Mouse (Mus musculus) adrenal gland, postnatal 25 days (tissue): ENCODE measurements at regions not wholly inside any gene's neighbourhood (a gene's known extent, or its start where the extent isn't known, plus 50 kb on each side); places are given as distances from the start of the nearest gene placed in this dataset.

Source experiments
- DNase-seq: peaks from one replicate; pipeline ENCODE4 v3.0.0; 2021; ENCODE audit warnings: mixed read lengths

DNA sequence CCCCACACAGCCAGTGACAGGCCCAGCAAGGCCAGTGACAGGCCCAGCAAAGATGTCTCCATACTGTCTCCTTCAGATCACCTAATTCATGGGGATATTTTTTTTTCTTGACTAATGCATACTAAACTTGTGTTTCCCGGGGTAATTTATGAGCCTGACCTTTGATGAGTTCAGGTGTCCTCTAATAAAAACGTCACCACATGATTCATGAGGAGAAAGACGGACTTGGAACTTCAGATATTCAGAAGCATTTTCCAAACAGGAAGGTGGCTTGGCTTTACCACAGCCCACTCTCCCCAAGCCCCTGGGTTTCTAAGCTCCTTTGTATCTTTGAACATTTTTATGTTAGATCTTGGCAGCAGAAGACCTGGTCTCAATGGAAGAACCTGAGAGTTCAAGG is 110.9 kb upstream of the Jarid2 start:
- DNase-seq = no peak

DNA sequence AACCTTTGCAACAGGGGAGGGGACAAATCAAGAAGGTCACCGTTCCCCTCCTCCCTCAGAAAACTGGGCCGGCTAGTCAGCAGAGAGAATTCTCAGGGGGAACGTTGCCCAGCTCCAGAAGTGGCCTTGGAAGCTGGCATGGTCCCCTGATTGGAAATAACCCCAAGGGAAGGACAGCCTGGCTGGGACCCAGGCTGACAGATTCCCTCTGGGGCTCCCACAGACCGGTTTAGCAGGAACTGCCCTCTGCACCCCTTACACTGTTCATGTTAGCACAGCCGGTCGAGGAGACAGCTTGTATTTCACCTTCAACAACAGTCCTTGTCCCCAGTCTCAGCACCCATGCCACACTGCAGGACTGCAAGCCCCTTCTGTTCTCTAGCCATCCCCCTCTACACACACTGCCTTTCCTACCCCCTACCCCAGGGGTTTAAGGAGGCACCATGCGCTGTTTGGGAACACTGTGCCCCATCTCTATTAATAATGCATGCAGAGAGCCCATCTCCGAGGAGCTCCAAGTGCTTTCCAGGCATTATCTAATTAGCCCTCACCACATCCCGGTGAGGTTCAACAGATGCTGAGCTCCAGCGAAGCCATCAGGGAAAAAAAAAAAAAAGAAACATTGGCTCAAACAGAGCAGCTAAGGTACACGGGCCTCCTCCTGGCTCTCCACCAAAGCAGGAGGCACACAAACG is 106.5 kb upstream of the Jarid2 start:
- peak; percentile 62 for DNase-seq

DNA sequence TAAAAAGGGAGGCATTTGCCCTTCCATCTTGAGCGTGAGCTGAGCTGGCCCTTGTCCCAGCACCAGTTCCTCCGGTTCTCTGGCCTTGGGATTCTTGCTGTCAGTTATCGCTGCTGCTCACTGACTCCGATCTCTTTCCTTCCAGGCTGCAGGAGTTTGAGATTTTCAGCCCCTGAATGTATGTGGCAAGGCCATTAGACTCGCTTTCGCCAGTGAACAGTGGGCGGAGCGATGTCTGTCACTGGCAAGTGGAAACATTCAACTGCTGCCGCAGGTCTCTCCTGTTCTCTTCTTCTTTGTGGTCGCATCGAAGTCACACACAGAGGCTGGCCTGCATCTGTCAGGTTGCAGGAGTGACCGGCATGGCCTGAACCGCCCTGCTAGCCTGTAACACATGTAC is 104.6 kb upstream of the Jarid2 start:
- peak; percentile 32 for DNase-seq

DNA sequence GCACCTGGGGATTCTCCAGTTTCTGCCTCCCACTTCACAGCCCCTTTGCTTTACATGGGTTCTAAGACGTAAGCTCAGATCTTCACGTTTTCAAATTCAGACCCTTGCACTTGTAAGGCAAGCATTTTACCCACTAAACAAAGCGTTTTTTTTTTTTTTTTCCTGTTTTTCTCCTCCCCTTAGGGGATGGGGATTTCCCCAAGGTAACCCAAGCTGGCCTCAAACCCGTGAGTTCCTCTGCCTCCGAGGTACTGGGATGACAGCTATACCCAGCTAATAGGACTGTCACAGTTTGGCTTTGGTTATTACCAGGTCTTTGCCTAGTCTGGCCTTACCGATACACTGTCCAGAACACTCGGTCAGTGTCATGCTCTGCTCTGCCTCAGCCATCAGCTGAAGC is 103.5 kb upstream of the Jarid2 start:
- DNase-seq = no peak

DNA sequence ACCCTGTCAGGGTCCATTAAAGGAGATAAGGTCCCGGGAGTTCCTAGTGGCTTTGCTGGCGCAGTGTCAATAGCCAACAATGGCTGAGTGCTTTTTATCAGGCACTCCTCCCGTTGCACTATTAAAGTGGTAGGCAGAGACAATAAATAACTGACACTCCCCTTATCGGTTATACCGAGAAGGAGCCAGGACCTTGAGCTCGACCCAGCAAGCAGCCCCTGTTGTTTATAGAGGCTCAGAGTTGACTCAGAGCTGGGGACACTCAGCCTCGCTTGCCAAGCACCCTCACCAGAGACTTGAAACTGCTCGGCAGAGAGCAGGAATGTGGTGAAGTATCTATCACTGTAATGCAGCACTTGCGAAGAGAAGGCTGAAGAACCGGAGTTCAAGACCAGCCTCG is 102.5 kb upstream of the Jarid2 start:
- DNase-seq = peak; percentile 44

DNA sequence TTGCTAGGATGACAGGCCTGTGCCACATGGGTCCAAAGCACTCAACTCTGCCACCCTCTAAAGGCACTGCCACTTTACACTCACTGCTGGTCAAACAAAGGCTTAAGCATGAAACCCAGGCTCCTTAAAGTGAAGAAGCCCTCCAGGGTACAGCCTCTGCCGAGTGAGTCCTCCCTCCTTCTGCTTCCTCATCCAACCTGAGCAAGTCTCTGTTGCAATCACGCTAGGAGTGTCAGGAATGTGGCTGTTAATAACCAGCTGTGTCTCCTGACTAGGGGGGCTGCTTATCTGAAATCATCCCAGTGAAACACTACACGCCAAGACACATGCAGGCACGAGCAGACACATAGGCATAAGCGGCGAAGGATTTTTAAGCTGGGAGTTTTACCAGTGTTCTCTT is 99.2 kb upstream of the Jarid2 start:
- DNase-seq = no peak

DNA sequence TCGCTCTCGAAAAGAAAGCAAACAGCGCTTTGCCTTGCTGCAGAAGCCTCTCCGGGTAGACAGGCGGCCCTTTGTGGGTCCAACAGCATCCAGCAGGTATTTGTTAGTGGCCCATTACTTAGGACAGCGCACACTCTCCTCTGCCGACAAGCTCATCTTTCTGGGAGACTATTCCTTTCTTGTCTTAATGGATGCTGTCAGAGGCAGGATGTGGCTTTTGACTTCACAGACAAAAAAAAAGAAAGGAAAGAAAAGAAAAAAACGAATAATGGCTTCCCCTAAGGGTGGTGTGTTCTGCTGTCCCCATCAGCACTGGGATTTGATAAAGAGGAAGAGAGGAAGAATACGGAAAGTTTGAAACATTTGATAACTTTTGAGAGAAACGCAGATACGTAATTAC is 94.7 kb upstream of the Jarid2 start:
- no peak for DNase-seq

DNA sequence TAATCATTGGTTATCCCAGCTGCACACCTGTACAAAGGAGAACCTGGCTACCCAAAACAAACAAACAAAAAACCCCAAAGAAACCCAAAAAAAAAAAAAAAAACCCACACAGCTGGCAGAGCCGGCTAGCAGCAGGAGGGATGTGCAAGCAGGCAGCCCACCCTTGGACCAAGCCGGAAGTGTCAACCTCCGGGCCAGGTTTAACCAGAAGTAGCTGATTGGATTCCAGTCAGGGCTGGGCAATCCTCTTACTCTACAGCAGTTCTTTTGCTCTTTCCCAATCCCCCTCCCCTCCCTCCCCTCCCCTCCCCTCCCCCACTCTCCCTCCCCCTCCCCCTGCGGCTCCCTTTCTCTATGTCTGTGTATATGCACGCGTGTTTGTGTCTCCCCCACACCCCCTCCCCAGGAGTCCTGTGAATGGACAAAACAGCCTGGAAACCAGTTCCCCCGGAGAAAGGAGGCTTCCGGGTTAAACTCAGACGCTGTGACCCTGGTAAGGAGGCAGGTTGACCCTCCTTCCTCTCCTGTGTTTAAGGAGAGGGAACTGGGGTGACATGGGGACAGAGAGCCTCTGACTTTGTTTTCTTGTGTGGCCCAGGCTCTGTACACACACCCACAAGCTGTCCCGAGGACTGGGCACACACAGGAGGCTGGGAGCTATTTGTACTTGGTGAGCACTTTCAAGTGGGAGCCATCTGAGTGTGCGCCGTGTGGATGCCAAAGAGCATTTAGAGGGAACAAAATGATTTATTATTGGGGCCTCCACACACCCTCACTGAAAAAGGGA is 93.9 kb upstream of the Jarid2 start:
- no peak for DNase-seq

DNA sequence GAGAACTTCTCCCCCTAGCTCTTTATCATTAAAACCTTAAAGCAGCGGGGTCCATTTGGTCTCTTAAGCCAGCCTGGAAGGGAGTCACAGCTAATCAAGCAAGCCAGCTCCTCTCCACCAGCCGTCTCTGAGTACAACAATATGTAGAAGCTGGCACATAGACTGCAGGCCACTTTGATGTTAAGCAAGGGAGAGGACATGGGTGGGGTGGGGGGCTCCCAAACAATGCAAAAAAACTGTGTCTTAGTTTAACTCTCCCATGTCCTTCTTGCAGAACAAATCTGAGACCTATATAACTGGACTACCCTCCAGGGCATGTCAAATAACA is 93.3 kb upstream of the Jarid2 start:
- DNase-seq = no peak

DNA sequence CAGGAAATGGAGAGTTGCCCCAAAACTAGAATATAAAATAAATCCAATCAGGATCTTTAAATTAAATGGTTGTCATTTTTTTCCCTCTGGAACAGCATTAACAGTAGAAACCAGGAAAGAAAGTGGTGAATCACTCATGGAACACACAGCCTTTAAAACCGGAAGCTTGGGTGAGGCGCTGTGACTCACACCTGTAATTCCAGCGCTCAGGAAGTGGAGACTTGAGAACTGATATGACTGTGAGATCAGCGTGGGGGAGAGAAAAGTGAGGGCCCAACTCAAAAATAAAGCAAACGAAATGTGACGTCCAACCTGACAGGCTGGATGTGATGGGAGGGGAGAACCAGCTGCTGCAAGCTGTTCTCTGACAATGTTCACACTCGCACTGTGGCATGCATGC is 86.9 kb upstream of the Jarid2 start:
- no peak for DNase-seq

DNA sequence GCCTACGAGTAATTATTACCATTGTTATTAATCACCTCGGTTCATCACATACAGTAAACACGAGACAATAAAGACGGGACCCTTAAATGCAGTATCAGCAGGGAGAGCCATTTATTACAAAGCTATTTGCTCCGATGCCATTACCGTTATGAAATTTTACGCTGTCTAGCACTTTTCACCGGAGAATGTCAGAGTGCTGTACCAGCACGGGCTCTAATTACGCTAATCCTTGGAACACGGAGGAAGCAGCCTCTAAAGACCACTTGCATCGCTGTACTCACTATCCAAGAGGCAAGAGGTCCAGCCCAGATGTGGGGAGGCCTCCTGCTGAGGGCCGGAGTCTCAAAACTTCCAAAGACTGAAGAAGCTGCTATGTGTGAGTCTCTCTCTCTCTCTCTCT is 79.2 kb upstream of the Jarid2 start:
- DNase-seq = no peak

DNA sequence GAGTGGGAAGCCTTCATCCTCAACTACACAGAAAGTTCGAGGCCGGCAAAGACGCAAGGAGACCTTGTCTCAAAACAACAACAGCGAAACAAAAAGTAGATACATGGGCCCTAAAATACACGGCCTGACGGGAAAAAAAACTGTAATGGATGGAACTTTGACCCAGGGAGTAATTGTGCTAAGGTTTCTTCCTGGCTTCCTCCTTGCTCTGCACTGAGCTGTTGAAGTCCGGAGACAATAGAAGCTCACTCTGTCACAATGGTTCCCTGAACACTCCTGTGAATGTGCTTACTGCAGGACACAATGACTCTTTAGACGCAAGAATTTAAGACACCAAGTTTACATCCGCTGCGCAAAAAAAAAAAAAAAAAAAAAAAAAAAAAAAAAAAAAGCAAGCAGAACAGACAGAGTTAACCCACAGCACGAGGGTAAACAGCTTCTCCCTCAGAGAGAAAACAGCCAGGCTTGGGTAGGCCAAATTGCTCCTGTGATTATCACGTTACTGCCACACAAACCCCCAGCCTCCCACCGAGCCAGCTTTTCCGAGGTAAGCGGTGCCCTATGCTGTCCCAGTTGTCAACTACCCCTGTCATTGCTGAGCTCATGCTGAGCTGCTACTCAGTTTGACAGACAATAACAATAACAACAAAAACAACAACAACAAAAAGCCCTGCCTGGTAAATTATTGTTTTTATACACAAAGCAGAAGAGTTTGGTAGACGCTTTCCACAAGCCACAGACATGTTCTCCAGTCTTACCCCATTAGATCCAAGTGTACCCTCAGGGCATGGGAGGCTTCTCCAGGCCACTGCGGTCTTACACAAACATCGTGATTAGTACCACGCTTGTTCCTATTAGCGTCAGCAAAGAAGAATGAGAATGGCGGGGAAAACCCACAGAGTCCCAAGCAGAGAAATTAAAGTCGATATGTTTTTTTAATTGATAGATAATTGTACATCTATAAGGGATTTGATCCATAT is 77.7 kb upstream of the Jarid2 start:
- DNase-seq = no peak

DNA sequence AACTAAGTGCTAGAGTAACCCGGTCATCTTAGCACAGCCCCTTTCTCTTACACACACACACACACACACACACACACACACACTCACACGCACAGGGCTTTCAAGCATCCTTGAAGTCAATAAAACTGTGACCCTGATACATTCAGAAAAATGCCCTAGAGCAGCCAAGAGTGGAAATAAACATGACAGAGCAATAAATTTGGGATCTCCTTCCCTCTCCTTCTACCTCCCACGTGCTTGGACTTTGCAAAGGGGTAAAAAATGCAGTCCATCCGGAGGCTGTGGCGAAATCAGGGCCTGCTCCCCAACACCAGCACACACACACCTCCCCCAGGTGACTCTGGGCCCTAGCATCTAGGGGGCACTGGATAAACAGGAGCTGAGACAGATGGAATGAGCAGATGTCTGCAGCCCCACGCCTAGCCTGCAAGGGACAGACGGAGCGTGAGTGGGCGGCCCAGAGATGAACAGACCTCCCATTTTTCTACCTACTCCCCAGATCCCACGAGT is 71.3 kb upstream of the Jarid2 start:
- peak; percentile 21 for DNase-seq

DNA sequence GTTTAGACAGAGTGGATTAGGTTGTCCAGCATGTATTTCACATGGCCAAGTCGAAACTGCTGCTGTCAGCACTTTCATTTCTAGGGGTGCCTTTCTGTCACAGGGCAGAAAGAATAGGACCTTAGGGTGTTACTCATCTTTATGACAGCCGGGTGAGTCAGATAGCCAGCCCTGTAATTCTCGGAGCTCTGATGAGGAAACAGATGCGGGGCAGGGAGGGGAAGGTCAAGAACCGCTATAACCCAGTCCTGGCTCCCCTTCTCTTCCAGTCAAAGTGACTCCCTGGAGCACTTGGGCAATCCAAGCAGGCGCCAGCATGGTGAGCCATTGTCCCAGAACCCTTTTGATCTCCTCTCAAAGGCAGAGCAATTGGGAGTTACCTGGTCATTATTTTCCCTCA is 69.4 kb upstream of the Jarid2 start:
- peak; percentile 51 for DNase-seq

DNA sequence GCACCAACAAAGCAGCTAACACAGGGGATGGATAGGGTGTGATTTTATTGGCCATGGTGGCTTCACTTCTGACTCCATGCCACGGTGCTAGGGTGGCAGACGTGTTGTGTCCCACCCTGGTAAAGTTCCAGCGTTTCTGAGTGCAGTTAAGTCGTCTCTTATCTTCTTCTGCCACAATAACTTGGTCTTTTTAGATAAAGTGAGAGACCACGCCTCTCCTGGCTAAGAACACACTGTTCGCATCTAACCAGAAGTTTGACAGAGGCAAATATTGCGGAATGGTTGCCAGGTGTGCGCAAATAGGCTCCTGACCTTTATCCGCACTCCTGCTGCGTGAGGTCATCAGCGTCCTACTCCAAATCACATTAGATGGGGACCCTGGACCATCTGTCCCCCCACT is 66.2 kb upstream of the Jarid2 start:
- DNase-seq = no peak

DNA sequence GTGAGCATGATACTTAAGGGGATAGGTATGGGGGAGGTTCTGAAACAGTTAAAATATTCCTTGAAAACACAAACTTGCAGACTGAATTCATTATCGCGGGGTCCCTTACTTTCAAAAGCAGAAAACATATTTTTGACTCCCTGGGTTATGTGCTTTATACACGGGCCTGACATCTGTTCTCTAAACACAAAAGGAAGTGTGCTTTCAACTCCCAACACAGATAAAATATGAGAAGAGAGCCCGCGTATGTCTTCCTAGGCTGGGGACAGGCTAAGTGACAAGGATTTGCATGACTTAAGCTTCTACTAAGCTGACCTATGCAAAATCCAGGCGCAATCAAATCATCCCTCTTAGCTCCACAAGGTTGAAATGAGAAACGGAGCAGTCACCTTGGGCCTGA is 65.5 kb upstream of the Jarid2 start:
- no peak for DNase-seq

DNA sequence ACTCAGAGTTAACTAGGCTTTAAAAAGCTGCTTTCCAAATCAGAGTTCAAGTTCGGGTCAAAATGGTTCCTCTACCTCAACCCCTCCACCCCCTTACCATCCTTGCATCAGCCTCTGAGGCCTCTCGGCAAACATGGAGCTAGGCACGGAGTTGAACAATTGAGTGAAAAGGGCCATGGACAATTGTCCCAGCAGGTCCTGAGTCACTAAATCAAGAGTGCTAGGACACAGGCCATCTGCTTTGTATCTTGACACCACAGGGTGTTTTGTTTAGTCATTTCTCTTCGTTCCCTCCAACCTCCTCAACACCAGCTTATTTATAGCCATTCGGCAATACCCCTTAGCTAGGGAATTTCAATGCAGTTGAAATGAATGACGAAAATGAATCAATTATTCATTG is 59.5 kb upstream of the Jarid2 start:
- no peak for DNase-seq

DNA sequence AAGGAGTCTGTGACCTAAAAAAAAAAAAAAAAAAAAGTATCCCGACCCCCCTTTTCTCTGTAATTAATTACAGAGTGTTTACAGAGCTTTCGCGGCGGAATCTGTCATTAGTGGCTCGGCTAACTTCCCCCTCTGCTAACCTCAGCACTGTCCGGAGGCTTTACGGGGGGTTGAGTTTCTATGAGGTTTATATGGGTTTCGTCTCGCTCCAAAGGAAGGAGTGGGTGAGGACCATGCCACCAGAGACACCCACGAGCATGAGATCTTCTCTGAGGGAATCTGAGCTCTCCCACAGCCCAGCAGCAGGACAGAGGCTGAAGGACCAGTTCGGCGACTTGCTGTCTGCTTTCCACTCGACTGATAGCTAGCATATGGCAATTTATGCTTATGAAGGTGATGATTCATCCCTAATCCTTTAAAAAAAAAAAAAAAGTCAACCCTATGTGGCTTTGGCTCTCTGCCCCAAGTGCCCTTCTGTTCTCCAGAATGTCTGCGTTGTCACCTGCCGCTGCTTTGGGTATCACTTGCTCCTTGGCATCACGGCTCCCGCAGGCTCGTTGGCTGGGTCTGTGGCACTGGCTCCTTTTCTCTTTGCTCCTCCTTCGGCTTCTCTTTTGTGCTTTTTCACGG is 55.8 kb upstream of the Jarid2 start:
- no peak for DNase-seq

DNA sequence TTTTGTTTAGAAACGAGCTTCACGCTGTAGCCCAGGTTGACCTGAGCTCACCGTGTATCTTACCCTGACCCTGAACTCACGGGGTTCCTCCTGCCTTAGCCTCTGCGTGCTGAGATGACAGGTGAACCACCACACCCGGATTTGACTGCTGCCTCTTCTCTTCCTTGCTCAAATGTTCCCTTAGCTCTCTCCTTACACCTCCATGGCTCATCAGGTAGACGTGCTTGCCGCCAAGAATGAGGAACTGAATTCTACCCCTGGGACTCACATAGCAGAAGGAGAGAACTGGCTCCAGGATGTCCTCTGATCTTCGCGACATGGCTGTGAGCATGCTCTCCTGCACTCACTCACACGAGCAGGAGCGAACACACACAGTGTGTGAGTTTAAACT is 55.3 kb upstream of the Jarid2 start:
- DNase-seq = no peak

DNA sequence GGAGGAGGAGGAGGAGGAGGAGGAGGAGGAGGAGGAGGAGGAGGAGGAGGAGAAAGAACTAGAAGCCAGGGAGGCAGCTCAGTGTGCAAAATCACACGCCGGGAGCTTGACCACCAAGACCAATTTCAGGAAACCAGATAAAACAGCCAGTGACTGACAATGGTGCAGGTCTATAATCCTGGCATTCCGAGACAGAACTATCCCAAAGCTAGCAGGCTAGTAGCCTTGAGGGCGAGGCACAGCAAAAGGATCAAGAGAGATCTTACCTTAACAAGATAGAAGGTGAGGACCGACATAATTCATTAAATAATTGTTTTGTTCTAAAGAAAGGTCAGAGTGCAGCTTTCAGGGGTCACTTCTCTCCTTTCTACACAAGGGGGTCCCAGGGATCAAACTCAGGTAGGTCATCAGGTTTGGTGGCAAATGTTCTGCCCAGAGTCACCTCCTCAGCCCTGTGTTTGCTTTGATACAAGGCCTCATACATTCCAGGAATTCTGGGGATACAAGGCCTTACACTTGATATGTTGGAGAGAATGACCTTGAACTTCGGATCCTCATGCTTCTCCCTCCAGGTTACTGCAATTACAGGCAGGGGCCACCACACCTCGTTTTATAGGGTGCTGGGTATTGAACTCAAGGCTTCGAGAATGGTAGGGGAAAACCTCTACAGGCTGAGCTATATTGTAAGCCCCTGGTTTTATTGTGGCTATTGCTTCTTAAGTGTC is 54.2 kb upstream of the Jarid2 start:
- no peak for DNase-seq

DNA sequence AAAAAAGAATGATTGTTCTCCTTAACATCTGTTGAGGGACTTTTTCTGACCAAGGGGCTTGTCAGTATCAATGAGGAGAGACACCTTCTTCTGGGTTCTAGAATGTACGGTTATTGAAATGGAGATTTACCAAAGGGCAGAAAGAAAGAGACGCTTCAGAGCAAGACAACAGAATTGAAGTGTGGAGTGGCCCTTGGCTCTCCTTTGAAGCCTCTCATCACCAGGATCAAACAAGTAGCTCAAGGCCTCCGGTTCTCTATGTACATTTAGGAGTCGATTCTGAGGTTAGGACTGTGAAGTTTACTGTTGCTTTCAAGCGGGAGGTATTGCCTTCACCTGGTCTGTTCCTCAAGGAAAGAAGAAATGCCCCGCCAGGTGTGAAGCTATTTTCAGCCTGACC is 53.2 kb upstream of the Jarid2 start:
- DNase-seq = no peak

DNA sequence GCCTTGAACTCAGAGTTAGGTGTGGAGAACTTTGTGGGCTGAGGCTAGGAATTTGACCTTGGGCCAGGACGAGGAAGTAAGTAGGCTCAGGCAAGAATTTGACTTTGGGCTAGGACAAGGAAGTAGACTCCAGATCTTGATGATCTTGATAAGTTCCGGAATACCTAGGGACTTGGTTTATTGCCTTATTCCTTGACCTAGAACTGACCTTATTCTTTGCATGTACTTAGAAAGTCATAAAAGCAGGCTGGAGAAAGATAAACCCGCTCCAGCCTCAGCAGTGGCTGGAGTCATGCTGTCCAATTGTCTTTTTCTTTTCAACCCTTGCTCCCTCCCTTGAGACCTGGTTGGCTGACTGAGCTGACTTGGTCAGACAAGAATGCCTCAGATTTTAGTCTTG is 51.2 kb upstream of the Jarid2 start:
- no peak for DNase-seq
